Mouse (Mus musculus): ENCODE measurements around the gene Gnaq.

DNA sequence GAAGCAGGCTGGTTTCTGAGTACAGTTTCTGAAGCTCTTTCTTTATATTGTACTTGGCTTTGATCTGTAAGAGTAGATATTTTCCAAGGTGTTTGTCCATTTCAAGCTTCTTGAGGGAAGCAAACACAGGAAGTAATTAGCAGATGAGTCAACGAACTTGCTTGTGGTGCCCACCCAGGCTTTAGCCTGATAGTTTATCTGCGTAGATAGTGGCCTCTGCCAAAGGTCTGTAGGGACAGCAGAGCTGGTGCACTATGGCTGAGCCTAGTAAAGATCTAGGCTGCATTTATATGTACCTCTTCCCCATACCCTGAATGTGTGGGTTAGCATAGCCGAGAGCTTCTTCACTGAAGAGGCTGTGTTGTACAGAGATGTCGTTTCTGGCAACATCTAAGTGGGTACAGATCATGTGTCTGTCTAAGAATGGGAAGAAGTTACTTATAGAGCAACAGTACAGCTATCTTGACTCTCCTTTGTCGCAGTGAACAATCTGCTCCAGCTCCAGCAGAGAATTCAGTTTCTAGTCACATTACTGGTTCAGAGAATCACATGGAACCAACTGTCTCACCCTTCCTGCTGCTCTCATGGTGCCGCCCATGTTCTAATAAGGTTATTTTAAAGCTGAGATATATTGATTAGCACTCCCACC, 127.3 kb downstream of the Gnaq start:
- TF ChIP-seq POLR2A (IDR thresholded peaks at IDR 0.05; ENCODE audit: borderline replicate concordance, low read depth, low read length) (no peak), CTCF (IDR thresholded peaks at IDR 0.05; ENCODE audit: low read depth, low read length) (no peak)

All from bone marrow macrophage, adult 2 months (primary cell).